Mouse (Mus musculus) hindbrain, postnatal 0 days (tissue): Measurements from ENCODE around the gene Dcaf1. TPM values are rescaled to one million over a fixed set of nuclear protein-coding genes. Genes with fewer than 3 reads are reported as not detected.

Experiments
- ATAC-seq: fragments of 200-750 bp; cut with Nextera tagmentation; 2 replicates; pipeline ENCODE4 v1.8.0; 2017; ENCODE audit warnings: mild to moderate bottlenecking, moderate TSS enrichment, moderate library complexity
- DNase-seq: peaks from one replicate; pipeline ENCODE4 v3.0.0-alpha.2; 2015; ENCODE audit warnings: low spot score
- H3K27ac ChIP-seq: fragments of 300-500 bp; sonication (generic); 2 replicates; pipeline ENCODE4 v1.5.1; 2014; ENCODE audit warnings: mild to moderate bottlenecking
- H3K27me3 ChIP-seq: fragments of 300-500 bp; sonication (generic); 2 replicates; pipeline ENCODE4 v1.6.1; 2014; ENCODE audit warnings: low read length, mixed read lengths; ENCODE audit not compliant: insufficient read depth
- H3K36me3 ChIP-seq: fragments of 300-500 bp; sonication (generic); 2 replicates; pipeline ENCODE4 v1.6.1; 2014; ENCODE audit warnings: low read length, mixed read lengths; ENCODE audit not compliant: insufficient read depth
- H3K4me1 ChIP-seq: fragments of 300-500 bp; sonication (generic); 2 replicates; pipeline ENCODE4 v1.6.1; 2014; ENCODE audit warnings: antibody characterized with exemption, low read length, mixed read lengths; ENCODE audit not compliant: insufficient read depth
- H3K4me2 ChIP-seq: fragments of 300-500 bp; sonication (generic); 2 replicates; pipeline ENCODE4 v1.6.1; 2014; ENCODE audit warnings: low read depth, mild to moderate bottlenecking, low read length, moderate library complexity, mixed read lengths
- H3K4me3 ChIP-seq: fragments of 300-500 bp; sonication (generic); 2 replicates; pipeline ENCODE4 v1.5.1; 2014; ENCODE audit warnings: low read length
- H3K9ac ChIP-seq: fragments of 300-500 bp; sonication (generic); replicated peaks from 2 replicates; pipeline ENCODE4 v1.6.1; 2014; ENCODE audit warnings: mild to moderate bottlenecking, low read length, moderate library complexity, mixed read lengths
- H3K9me3 ChIP-seq: fragments of 300-500 bp; sonication (generic); 2 replicates; pipeline ENCODE4 v1.6.1; 2016; ENCODE audit warnings: low read length, mixed read lengths
- CTCF ChIP-seq: IDR thresholded peaks from 2 replicates; pipeline ENCODE4 v1.5.1; 2016; ENCODE audit warnings: antibody characterized with exemption, control low read depth, low read depth
- WGBS: fragments of 180-500 bp; shearing (Covaris S2); extraction: QIAGEN DNeasy Blood & Tissue Kit; methylation state at CpG from one replicate; pipeline ENCODE4 v1.1.7; 2014; 5-methylcytosine and 5-hydroxymethylcytosine counted together
- polyA plus RNA-seq: library from polyadenylated mRNA; unstranded; fragments of >200 nt; fragmentation: Nextera tagmentation; extraction: Ambion mirVana; gene quantifications from 2 replicates; pipeline ENCODE4 v1.2.1, GENCODE M21; 2015
- total RNA-seq: library from RNA; depleted of rRNA; stranded (reverse); fragments of >200 nt; gene quantifications from 2 replicates; pipeline ENCODE4 v1.2.3, GENCODE M21; 2014

Dcaf1 gene
- total and polyA plus RNA-seq, 2 experiments from 2014 or later: 7.4 to 18.3 TPM

GRCm38 (mm10) chr9:106819201-106819600, 2.5 kb upstream of the Dcaf1 start:
- no peak overlapping the region for H3K4me2 ChIP-seq
- H3K4me1 ChIP-seq: 0 out of 2 replicates have a peak, but pooled peaks cover 2% of the 10 kb centered on the region
- WGBS: 96% methylated on average over 1 of the region's 1 CpGs
- H3K36me3 ChIP-seq: no peaks in the 10 kb centered on the region
- no peaks in the 10 kb centered on the region for H3K27me3 ChIP-seq
- DNase-seq (peak; percentile 39), ATAC-seq (no peak)
- H3K4me3 ChIP-seq: no peak overlapping the region
- H3K9ac ChIP-seq: no peak overlapping the region
- peak; percentile 66 for TF ChIP-seq CTCF
- no peaks in the 10 kb centered on the region for H3K9me3 ChIP-seq
- H3K27ac ChIP-seq: no peak overlapping the region

DNA sequence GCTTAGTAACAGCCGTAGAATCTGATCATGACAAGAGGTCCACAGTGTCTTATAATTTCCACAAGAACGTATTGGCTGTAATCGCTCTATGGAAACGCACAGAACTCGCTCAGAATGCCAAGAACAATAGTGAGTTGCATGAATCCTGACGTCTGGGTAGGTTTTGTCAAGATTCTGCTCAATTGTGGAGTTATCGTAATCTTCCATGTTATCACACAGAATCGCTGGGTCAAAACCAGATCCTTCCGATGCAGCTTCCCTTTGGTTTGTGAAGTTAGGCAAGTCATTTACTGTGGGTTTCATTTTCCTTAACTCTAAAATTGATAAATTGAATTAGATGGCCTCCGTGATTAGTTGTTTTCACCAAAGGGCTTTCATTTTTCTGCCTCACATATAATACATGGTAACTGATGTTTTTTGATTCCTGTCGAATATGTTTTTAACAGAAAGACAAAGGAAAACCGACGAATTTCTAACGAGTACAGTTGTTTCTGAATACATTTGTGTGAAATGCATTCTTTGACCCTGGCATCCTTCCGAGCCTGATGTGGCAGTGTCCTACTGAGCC, 540 bp upstream of the Dcaf1 start:
- Histone ChIP-seq H3K27ac (no peak overlapping the region), H3K4me3 (peak overlapping the region; percentile 89), H3K36me3 (no peaks in the 10 kb centered on the region), H3K9me3 (no peaks in the 10 kb centered on the region), H3K9ac (peak overlapping the region; percentile 28; the same call in 1 of the 2 replicates), H3K4me2 (peak overlapping the region; percentile 63), H3K27me3 (no peaks in the 10 kb centered on the region), H3K4me1 (0 out of 2 replicates have a peak, but pooled peaks cover 2% of the 10 kb centered on the region)
- ATAC-seq (no peak), DNase-seq (no peak)
- TF ChIP-seq CTCF: no peak
- 44% methylated on average over 15 of the region's 15 CpGs for WGBS

GRCm38 (mm10) chr9:106822381-106823104, 869 bp downstream of the Dcaf1 start:
- Histone ChIP-seq H3K27ac (peak overlapping the region; percentile 92), H3K4me1 (0 out of 2 replicates have a peak, but pooled peaks cover 2% of the 10 kb centered on the region), H3K9ac (peak overlapping the region; percentile 76), H3K9me3 (no peaks in the 10 kb centered on the region), H3K27me3 (no peaks in the 10 kb centered on the region), H3K4me2 (peak overlapping the region; percentile 89), H3K36me3 (no peaks in the 10 kb centered on the region), H3K4me3 (peak overlapping the region; percentile 89)
- TF ChIP-seq CTCF: peak; percentile 21; the same call in 1 of the 2 replicates
- WGBS: 3% methylated on average over 31 of the region's 32 CpGs
- DNase-seq: peak; percentile 87
- peak; percentile 66 for ATAC-seq

- no peaks in the 10 kb centered on the region for H3K27me3 ChIP-seq
- H3K36me3 ChIP-seq: peaks cover 23% of the 10 kb centered on the region; the same call in 1 of the 2 replicates
- TF ChIP-seq CTCF: peak; percentile 44
- H3K4me3 ChIP-seq: no peak overlapping the region
- DNase-seq (no peak), ATAC-seq (no peak)
- H3K4me1 ChIP-seq: no peaks in the 10 kb centered on the region
- no peaks in the 10 kb centered on the region for H3K9me3 ChIP-seq
- H3K9ac ChIP-seq: no peak overlapping the region
- H3K27ac ChIP-seq: no peak overlapping the region
- 97% methylated on average over 1 of the region's 1 CpGs for WGBS
- H3K4me2 ChIP-seq: no peak overlapping the region
Measured at GRCm38 (mm10) chr9:106840569-106840968, 18.9 kb downstream of the Dcaf1 start.

GRCm38 (mm10) chr9:106842800-106843199, 21.1 kb downstream of the Dcaf1 start:
- no peak overlapping the region for H3K27ac ChIP-seq
- DNase-seq (no peak), ATAC-seq (no peak)
- no peak overlapping the region for H3K4me3 ChIP-seq
- no peak overlapping the region for H3K4me2 ChIP-seq
- no peaks in the 10 kb centered on the region for H3K4me1 ChIP-seq
- WGBS: 94% methylated on average over 6 of the region's 6 CpGs
- no peak for TF ChIP-seq CTCF
- no peaks in the 10 kb centered on the region for H3K27me3 ChIP-seq
- H3K9me3 ChIP-seq: no peaks in the 10 kb centered on the region
- H3K36me3 ChIP-seq: peaks cover 17% of the 10 kb centered on the region
- no peak overlapping the region for H3K9ac ChIP-seq

DNA sequence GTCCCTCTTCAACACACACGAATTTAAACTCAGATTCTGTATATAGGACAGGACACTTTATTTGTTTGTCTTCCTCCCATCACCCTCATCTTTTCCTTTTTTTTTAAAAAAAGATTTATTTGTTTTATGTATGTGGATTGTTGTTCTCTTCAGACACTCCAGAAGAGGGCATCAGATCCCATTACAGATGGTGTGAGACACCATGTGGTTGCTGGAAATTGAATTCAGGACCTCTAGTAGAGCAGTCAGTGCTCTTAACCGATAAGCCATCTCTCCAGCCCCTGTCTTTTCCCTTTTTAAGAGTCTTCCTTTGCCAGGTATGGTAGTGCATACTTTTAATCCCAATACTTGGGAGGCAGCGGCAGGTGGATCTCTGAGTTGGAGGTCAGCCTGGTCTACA, 35.0 kb downstream of the Dcaf1 start:
- Histone ChIP-seq H3K36me3 (peaks cover 41% of the 10 kb centered on the region), H3K27ac (no peak overlapping the region), H3K4me3 (no peak overlapping the region), H3K9me3 (no peaks in the 10 kb centered on the region), H3K9ac (no peak overlapping the region), H3K27me3 (no peaks in the 10 kb centered on the region), H3K4me2 (no peak overlapping the region), H3K4me1 (no peaks in the 10 kb centered on the region)
- TF ChIP-seq CTCF: no peak; the same call in 1 of the 2 replicates
- 87% methylated on average over 3 of the region's 3 CpGs for WGBS
- ATAC-seq (no peak), DNase-seq (no peak)

GRCm38 (mm10) chr9:106858036-106858435, 36.4 kb downstream of the Dcaf1 start:
- no peak overlapping the region for H3K4me2 ChIP-seq
- peaks cover 46% of the 10 kb centered on the region for H3K36me3 ChIP-seq
- H3K9ac ChIP-seq: no peak overlapping the region
- H3K27me3 ChIP-seq: no peaks in the 10 kb centered on the region
- no peak overlapping the region for H3K4me3 ChIP-seq
- H3K9me3 ChIP-seq: no peaks in the 10 kb centered on the region
- DNase-seq (no peak), ATAC-seq (no peak)
- H3K4me1 ChIP-seq: no peaks in the 10 kb centered on the region
- H3K27ac ChIP-seq: no peak overlapping the region
- TF ChIP-seq CTCF: no peak
- 92% methylated on average over 11 of the region's 11 CpGs for WGBS
